Mouse (Mus musculus): Measurements from ENCODE around the gene Ndufb7. TPM values are rescaled to one million over a fixed set of nuclear protein-coding genes. Genes with fewer than 3 reads are reported as not detected.
"Not testable (repeated sequence)": the region's sequence is repeated elsewhere in the genome, so short reads cannot be mapped to it uniquely, and the experiment has no call there.

Ndufb7 gene
- polyA plus RNA-seq (2016; fragmentation: Nextera tagmentation; extraction: Ambion mirVana): 307 and 342 TPM in 2 replicates

DNA sequence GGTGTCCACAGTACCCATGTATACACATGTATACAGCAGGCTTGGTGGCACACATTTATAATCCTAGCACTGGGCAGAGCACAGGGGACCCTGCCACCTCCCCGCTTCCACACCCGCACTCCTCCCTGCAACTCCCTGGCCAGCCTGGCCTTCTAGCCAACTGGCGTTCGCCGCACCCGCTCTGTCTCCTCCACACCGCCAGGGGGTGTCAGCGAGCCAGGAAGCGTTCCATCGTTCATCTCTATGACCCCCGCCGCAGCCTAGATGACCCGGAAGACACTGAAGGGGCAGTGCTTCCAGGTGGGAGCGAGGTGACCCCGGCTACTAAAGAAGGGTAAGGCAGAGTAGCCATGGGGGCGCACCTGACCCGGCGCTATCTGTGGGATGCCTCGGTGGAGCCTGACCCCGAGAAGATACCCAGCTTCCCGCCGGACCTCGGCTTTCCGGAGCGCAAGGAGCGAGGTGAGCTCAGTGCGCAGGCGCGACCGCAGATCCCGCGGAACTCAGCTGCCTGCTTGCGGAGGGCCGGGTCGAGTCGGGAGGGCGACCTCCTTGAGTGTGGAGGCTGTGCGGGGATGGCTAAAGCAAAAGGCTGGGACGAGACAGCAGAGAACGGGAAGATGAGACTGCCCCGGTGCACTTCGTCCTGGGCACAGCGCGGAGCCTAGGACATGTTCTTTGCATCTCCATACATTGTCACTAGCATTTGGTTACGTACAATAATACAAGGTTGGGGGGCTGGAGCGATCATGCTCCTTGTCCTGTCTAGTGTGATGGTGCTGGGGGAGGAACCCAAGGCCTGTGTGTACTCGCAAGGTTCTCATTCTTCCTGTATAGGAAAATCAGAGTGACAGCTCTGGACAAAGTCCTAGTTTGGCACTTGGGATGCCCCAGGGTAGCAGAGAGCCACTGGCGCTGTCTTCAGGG lies at the start of gene Ndufb7:
Ndufb7 (plus strand) TSS at position 203 of the 927 bp plus-strand sequence.
- peak; percentile 90 for ATAC-seq (ENCODE audit: low FRiP score)
- Histone ChIP-seq H3K4me3 (peak within 1 kb of the TSS; percentile 73), H3K4me1 (peaks cover 14% of the 10 kb centered on the region), H3K36me3 (peaks cover 21% of the 10 kb centered on the region), H3K27me3 (no peaks in the 10 kb centered on the region), H3K4me2 (replicated peaks) (peak within 1 kb of the TSS; percentile 77), H3K27ac (peak within 1 kb of the TSS; percentile 66), H3K9me3 (replicated peaks) (no peaks in the 10 kb centered on the region), H3K9ac (peak within 1 kb of the TSS; percentile 90)
- WGBS: under 1% methylated on average over 48 of the region's 48 CpGs

DNA sequence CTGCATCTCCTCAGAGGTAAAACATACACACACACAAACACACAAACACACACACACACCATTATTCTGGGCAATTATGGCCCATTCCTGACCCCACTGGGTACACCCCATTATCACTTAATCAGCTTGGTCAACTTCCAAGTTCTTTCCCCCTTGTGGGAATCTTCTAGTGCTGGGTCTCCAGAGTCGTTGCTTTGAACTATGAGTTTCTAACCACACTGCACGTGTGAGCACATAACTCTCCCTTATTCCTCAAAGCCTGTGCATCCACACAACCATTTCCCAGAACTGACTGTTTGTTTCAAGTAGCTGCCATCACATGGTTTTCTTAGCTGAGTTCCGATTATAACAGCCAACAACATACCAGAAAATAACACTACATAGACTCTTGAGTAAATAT lies 46.0 kb upstream of the Ndufb7 start:
- no peaks in the 10 kb centered on the region for H3K27me3 ChIP-seq
- H3K4me3 ChIP-seq: no peak overlapping the region
- no peaks in the 10 kb centered on the region for H3K36me3 ChIP-seq
- H3K4me1 ChIP-seq: no peaks in the 10 kb centered on the region
- no peak for ATAC-seq (ENCODE audit: low FRiP score)
- H3K27ac ChIP-seq: no peak overlapping the region
- 79% methylated on average over 3 of the region's 3 CpGs for WGBS
- H3K4me2 ChIP-seq (replicated peaks): no peak overlapping the region
- H3K9ac ChIP-seq: no peak overlapping the region
- no peaks in the 10 kb centered on the region for H3K9me3 ChIP-seq (replicated peaks)

DNA sequence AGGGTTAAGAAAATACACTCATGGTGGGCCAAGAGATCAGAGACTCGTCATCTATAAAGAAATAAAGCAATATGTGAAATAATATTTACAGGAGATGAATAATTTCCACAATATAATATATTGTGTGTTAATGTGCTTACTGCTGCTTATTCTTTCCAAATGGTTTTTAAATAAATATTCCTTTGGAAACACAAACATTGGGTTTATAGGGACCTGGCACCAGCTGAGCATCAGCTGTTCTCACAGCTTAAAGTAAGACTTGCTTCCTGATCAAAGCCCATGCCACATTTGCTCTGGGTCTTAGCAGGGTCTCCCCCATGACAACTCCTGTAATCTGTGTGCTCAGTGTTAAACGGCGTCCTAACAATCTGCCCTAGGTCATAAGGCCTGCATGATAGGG lies 45.6 kb upstream of the Ndufb7 start:
- H3K4me3 ChIP-seq; H3K27ac ChIP-seq; ATAC-seq (ENCODE audit: low FRiP score); H3K36me3 ChIP-seq; H3K9ac ChIP-seq; H3K4me2 ChIP-seq (replicated peaks); H3K9me3 ChIP-seq (replicated peaks); H3K4me1 ChIP-seq; H3K27me3 ChIP-seq: not testable (repeated sequence)
- 78% methylated on average over 3 of the region's 3 CpGs for WGBS

DNA sequence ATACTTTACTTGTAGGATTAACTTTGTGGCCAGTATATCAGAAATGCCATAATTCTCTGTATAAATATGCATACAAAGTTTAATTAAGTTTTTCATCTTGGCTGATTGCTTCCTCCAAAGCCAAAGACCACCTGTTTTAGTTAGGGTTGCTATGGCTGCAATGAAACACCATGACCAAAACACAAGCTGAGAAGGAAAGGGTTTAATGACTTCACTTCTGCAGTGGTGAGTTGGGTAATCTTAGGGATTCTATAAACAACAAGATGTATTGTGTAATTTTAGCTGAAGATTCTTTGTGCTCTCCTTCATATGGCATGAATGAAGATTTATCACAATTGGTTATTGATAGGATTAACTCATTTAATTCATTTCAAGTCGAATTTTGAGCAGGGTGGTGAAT lies 45.2 kb upstream of the Ndufb7 start:
- Histone ChIP-seq H3K4me1 (no peaks in the 10 kb centered on the region), H3K27me3 (no peaks in the 10 kb centered on the region), H3K9me3 (replicated peaks) (no peaks in the 10 kb centered on the region), H3K4me3 (no peak overlapping the region), H3K9ac (no peak overlapping the region), H3K36me3 (no peaks in the 10 kb centered on the region), H3K4me2 (replicated peaks) (no peak overlapping the region), H3K27ac (no peak overlapping the region)
- ATAC-seq (ENCODE audit: low FRiP score): no peak
- WGBS: 42% methylated on average over 1 of the region's 1 CpGs

DNA sequence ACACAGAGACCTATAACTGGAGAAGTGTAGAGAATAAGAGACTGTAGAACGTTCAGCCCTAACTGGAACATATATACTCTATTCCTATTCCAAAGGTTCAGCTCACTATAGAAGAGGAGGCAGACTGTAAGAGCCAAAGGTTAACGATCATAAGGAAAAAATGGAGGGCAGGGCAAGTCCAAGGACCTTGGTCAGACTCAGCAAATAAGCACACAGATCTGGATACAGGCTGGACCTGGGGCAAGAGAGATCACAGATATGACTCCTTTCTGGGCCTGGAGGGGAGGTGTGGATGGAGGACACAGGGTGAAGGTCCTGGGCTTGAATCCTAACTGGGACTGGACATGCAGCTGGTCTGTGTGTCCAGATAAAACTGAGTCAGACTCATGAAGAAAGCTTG lies 31.7 kb upstream of the Ndufb7 start:
- Histone ChIP-seq H3K4me1 (no peaks in the 10 kb centered on the region), H3K9ac (no peak overlapping the region), H3K27me3 (no peaks in the 10 kb centered on the region), H3K4me2 (replicated peaks) (no peak overlapping the region), H3K9me3 (replicated peaks) (no peaks in the 10 kb centered on the region), H3K4me3 (no peak overlapping the region), H3K36me3 (no peaks in the 10 kb centered on the region), H3K27ac (no peak overlapping the region)
- WGBS: 79% methylated on average over 2 of the region's 2 CpGs
- ATAC-seq (ENCODE audit: low FRiP score): no peak

DNA sequence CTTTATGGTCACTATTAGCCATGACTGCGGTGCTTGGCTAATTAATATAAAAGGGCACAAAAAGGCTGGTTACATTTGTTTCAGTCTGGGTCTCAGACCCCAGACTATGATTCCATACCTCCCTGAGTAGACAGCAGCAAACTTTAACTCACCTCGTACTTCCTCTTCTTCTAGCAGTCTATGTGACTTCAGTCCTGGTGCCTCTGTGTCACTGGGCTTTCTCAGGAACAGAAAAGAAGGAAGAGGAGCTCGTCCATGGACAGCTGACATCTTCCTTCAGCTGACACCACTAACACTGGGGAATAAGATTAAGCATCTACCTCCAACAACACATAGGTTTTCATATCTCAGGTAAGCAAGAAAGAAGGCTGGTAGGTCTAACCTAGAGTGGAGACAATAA lies 30.7 kb upstream of the Ndufb7 start, which contains the start of gene Olfr370:
Olfr370 (plus strand) TSS at position 45 of the 400 bp plus-strand sequence.
- Histone ChIP-seq H3K9ac (no peak within 1 kb of the TSS), H3K4me3 (no peak within 1 kb of the TSS), H3K4me1 (no peaks in the 10 kb centered on the region), H3K27me3 (no peaks in the 10 kb centered on the region), H3K4me2 (replicated peaks) (no peak within 1 kb of the TSS), H3K27ac (no peak within 1 kb of the TSS), H3K36me3 (no peaks in the 10 kb centered on the region), H3K9me3 (replicated peaks) (no peaks in the 10 kb centered on the region)
- WGBS: 81% methylated on average over 3 of the region's 3 CpGs
- ATAC-seq (ENCODE audit: low FRiP score): no peak

DNA sequence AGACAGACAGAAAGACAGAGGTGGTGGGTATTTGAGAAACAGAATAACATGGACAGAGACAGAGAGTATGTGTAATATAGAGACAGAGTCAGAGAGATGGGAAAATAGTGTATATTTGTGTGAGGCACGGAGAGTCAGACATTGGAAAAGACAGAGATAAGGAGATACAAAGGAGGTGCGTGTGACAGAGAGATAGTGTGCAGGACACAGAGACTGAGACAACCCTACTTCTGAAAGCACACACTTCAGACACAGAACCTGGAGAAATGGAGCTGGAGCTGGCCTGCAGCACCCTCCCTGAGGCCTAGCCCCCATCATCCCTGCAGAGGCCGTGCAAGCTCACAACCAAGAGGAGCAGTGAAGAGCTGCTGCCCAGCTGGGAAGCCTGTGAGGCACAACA lies 3.8 kb upstream of the Ndufb7 start:
- Histone ChIP-seq H3K4me2 (replicated peaks) (no peak overlapping the region), H3K9ac (no peak overlapping the region), H3K27ac (no peak overlapping the region), H3K4me1 (peaks cover 5% of the 10 kb centered on the region), H3K27me3 (no peaks in the 10 kb centered on the region), H3K4me3 (no peak overlapping the region), H3K9me3 (replicated peaks) (no peaks in the 10 kb centered on the region), H3K36me3 (no peaks in the 10 kb centered on the region)
- ATAC-seq (ENCODE audit: low FRiP score): no peak
- 81% methylated on average over 3 of the region's 3 CpGs for WGBS

DNA sequence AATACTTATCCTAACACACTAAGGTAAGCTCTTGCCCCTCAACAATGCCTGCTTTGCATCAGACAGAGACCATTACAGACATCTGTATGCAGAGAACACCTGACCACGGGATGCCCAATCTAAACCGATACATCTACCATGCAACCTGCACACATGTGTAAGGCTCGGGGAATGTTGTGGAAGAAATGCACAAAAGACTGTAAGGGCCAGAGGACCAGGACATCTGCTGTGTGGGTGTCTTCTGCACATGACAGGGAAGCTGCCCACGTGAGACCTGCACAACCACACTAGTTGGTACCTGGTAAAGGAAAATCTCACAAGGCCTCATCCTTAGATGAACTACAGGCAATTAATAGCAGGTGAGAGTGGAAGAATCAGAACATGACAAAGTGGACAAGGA lies 3.2 kb upstream of the Ndufb7 start:
- H3K4me3 ChIP-seq: no peak overlapping the region
- no peaks in the 10 kb centered on the region for H3K9me3 ChIP-seq (replicated peaks)
- H3K27me3 ChIP-seq: no peaks in the 10 kb centered on the region
- no peaks in the 10 kb centered on the region for H3K36me3 ChIP-seq
- H3K27ac ChIP-seq: no peak overlapping the region
- WGBS: 78% methylated on average over 4 of the region's 4 CpGs
- no peak overlapping the region for H3K9ac ChIP-seq
- H3K4me1 ChIP-seq: peaks cover 11% of the 10 kb centered on the region
- no peak for ATAC-seq (ENCODE audit: low FRiP score)
- no peak overlapping the region for H3K4me2 ChIP-seq (replicated peaks)

DNA sequence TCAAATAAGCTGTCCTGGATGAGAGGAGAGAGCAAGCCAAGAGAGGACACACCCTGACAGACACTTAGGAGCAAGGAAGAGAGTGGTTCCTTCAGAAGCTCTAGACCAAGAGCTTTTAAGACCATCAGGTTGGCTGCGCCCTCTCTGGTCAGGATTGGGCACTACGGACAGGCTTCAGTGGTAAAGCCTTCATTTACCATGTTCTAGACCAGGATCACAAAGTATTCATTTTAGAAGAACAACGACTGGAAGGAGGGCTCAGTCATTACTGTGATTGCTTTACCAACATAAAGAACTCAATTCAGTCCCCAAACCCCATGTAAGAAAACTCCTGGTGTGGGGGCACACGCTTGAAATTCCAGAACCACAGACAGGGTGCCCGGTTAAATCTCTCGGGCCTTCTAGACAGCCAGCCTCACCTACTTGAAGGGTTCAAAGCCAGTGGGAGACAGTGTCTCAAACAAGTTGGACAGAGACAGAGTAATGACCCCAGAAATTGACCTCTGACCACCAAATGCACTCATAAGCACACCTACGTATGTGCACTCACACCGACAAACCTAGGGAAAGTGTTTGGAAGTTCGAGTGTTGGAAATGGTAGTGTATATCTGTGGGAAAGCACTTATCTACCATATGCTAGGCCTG lies 618 bp upstream of the Ndufb7 start:
- H3K4me3 ChIP-seq: no peak overlapping the region
- H3K9me3 ChIP-seq (replicated peaks): no peaks in the 10 kb centered on the region
- H3K4me1 ChIP-seq: peaks cover 14% of the 10 kb centered on the region
- H3K27ac ChIP-seq: no peak overlapping the region
- H3K4me2 ChIP-seq (replicated peaks): 0 out of 2 replicates have a peak overlapping the region, but pooled peaks have one; percentile 77
- WGBS: 73% methylated on average over 9 of the region's 9 CpGs
- peak; percentile 39; the same call in 1 of the 2 replicates for ATAC-seq (ENCODE audit: low FRiP score)
- no peaks in the 10 kb centered on the region for H3K27me3 ChIP-seq
- peaks cover 13% of the 10 kb centered on the region for H3K36me3 ChIP-seq
- no peak overlapping the region for H3K9ac ChIP-seq

DNA sequence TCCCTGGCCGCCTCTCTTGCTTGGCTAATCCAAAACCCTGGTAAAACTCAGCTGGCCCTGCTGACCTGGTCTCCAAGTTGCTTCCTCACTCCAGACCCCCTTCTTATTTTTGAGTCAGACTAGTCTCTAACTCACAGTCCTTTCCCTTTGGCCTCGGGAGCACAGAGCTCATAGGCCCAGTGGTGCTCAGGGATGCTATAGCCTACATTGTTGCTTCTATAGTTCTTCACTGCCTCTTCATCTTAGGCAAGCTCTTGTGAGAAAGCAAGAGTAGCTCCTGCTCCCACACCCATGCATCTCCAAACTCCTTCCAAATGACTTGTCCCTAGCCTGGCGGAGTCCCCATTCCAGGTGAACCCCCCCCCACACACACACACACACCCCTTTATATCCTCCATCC lies 1.2 kb downstream of the Ndufb7 start:
- ATAC-seq (ENCODE audit: low FRiP score): no peak
- H3K27ac ChIP-seq: no peak overlapping the region
- H3K4me2 ChIP-seq (replicated peaks): peak overlapping the region; percentile 77
- peak overlapping the region; percentile 73 for H3K4me3 ChIP-seq
- peak overlapping the region; percentile 90 for H3K9ac ChIP-seq
- peaks cover 30% of the 10 kb centered on the region for H3K36me3 ChIP-seq
- no peaks in the 10 kb centered on the region for H3K9me3 ChIP-seq (replicated peaks)
- 65% methylated on average over 3 of the region's 3 CpGs for WGBS
- peaks cover 14% of the 10 kb centered on the region for H3K4me1 ChIP-seq
- H3K27me3 ChIP-seq: no peaks in the 10 kb centered on the region

DNA sequence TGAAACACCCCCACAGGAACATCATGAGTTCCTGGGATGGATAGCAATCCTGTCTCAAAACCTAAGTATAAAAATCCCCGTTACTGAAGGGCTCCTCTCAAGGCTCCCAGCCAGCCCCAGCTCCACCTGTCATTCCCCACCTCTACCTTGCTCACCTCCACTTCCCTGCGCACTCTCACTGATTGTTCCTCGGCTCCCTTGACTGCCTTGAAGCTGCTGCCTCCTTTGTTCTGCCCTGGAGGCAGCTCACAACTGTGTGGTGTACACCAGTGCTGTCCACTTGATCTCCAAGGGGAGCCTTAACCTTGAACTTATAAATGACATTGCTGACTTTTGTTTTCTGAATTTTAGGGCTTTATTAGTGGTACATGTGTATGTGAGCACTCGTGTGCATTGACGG lies 1.7 kb downstream of the Ndufb7 start:
- no peak for ATAC-seq (ENCODE audit: low FRiP score)
- Histone ChIP-seq H3K4me3 (no peak overlapping the region), H3K4me2 (replicated peaks) (peak overlapping the region; percentile 77; the same call in 1 of the 2 replicates), H3K36me3 (peaks cover 35% of the 10 kb centered on the region), H3K4me1 (peaks cover 14% of the 10 kb centered on the region), H3K27me3 (no peaks in the 10 kb centered on the region), H3K27ac (no peak overlapping the region), H3K9me3 (replicated peaks) (no peaks in the 10 kb centered on the region), H3K9ac (peak overlapping the region; percentile 90)
- 76% methylated on average over 5 of the region's 5 CpGs for WGBS

DNA sequence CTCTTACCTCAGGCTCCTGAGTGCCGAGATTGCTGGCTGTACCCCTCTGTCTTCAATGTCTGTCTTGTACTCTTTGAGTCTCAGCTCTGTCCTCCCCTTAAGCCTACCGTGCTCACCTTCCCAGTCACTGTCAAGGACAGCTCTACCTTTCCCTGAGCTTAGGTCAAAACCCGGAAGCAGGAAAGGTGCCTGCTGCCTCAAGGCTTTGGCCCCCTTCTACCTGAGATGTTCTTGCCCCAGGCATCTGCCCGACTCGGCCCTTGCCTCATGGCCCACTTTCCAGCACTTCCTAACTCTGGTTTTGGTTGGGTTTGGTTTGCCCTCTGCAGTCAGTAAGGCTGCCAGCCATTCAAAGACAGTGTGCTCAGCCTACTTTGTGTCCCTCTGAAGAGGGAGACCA lies 2.3 kb downstream of the Ndufb7 start:
- no peaks in the 10 kb centered on the region for H3K9me3 ChIP-seq (replicated peaks)
- H3K4me1 ChIP-seq: peaks cover 14% of the 10 kb centered on the region
- no peak for ATAC-seq (ENCODE audit: low FRiP score)
- no peak overlapping the region for H3K4me3 ChIP-seq
- no peaks in the 10 kb centered on the region for H3K27me3 ChIP-seq
- no peak overlapping the region for H3K4me2 ChIP-seq (replicated peaks)
- no peak overlapping the region for H3K9ac ChIP-seq
- H3K36me3 ChIP-seq: peaks cover 41% of the 10 kb centered on the region
- H3K27ac ChIP-seq: no peak overlapping the region
- WGBS: 79% methylated on average over 5 of the region's 5 CpGs

Measured in hindbrain, embryonic 12.5 days (tissue).